Mouse (Mus musculus) limb, embryonic 13.5 days (tissue): Measurements from ENCODE around the gene Nrg3. TPM values are rescaled to one million over a fixed set of nuclear protein-coding genes. Genes with fewer than 3 reads are reported as not detected.

Experiments used
- ATAC-seq: fragments of 200-750 bp; cut with Nextera tagmentation; 2 replicates; pipeline ENCODE4 v1.8.0; 2017; ENCODE audit warnings: low read depth, moderate number of reproducible peaks, moderate TSS enrichment; ENCODE audit not compliant: low FRiP score
- H3K27ac ChIP-seq: fragments of 300-500 bp; sonication (generic); 2 replicates; pipeline ENCODE4 v1.5.1; 2015; ENCODE audit warnings: inconsistent platforms, mild to moderate bottlenecking, moderate library complexity
- H3K27me3 ChIP-seq: fragments of 300-500 bp; sonication (generic); 2 replicates; pipeline ENCODE4 v1.6.1; 2015; ENCODE audit warnings: mild to moderate bottlenecking, inconsistent platforms
- H3K36me3 ChIP-seq: fragments of 300-500 bp; sonication (generic); 2 replicates; pipeline ENCODE4 v1.6.1; 2015; ENCODE audit warnings: inconsistent platforms, mild to moderate bottlenecking, moderate library complexity
- H3K4me1 ChIP-seq: fragments of 300-500 bp; sonication (generic); 2 replicates; pipeline ENCODE4 v1.6.1; 2015; ENCODE audit warnings: inconsistent platforms
- H3K4me2 ChIP-seq: fragments of 300-500 bp; sonication (generic); replicated peaks from 2 replicates; pipeline ENCODE4 v1.6.1; 2015; ENCODE audit warnings: inconsistent platforms, mild to moderate bottlenecking, moderate library complexity
- H3K4me3 ChIP-seq: fragments of 300-500 bp; sonication (generic); 2 replicates; pipeline ENCODE4 v1.5.1; 2015; ENCODE audit warnings: moderate library complexity, mild to moderate bottlenecking, inconsistent platforms
- H3K9ac ChIP-seq: fragments of 300-500 bp; sonication (generic); 2 replicates; pipeline ENCODE4 v1.6.1; 2015; ENCODE audit warnings: mild to moderate bottlenecking, inconsistent platforms
- H3K9me3 ChIP-seq: fragments of 300-500 bp; sonication (generic); 2 replicates; pipeline ENCODE4 v1.6.1; 2016; ENCODE audit warnings: inconsistent platforms
- WGBS: fragments of 180-500 bp; shearing (Covaris S2); methylation state at CpG from one replicate; pipeline ENCODE4 v1.1.7; 2015; 5-methylcytosine and 5-hydroxymethylcytosine counted together
- polyA plus RNA-seq: library from polyadenylated mRNA; unstranded; fragments of >200 nt; fragmentation: Nextera tagmentation; extraction: Ambion mirVana; gene quantifications from 2 replicates; pipeline ENCODE4 v1.2.1, GENCODE M21; 2015

Nrg3 gene
- polyA plus RNA-seq, 1 experiment from 2014 or later: 0.10 TPM

- Histone ChIP-seq H3K36me3 (no peaks in the 10 kb centered on the region), H3K27me3 (no peaks in the 10 kb centered on the region), H3K4me2 (no peak overlapping the region), H3K27ac (no peak overlapping the region), H3K9ac (no peak overlapping the region), H3K4me3 (no peak overlapping the region), H3K9me3 (no peaks in the 10 kb centered on the region), H3K4me1 (no peaks in the 10 kb centered on the region)
- WGBS: 72% methylated on average over 1 of the region's 1 CpGs
- no peak for ATAC-seq
These were observed 433.8 kb downstream of the Nrg3 start for GRCm38 (mm10) chr14:39039046-39039445.

GRCm38 (mm10) chr14:39034482-39034881 is 438.4 kb downstream of the Nrg3 start:
- ATAC-seq: no peak
- Histone ChIP-seq H3K9me3 (no peaks in the 10 kb centered on the region), H3K27ac (no peak overlapping the region), H3K4me1 (no peaks in the 10 kb centered on the region), H3K36me3 (no peaks in the 10 kb centered on the region), H3K27me3 (no peaks in the 10 kb centered on the region), H3K4me2 (no peak overlapping the region), H3K9ac (no peak overlapping the region), H3K4me3 (no peak overlapping the region)
- 89% methylated on average over 3 of the region's 3 CpGs for WGBS

GRCm38 (mm10) chr14:39023065-39023464 is 449.8 kb downstream of the Nrg3 start:
- no peak for ATAC-seq

GRCm38 (mm10) chr14:39014126-39014525 is 458.8 kb downstream of the Nrg3 start:
- no peaks in the 10 kb centered on the region for H3K36me3 ChIP-seq
- no peak overlapping the region for H3K27ac ChIP-seq
- no peak overlapping the region for H3K9ac ChIP-seq
- no peaks in the 10 kb centered on the region for H3K27me3 ChIP-seq
- H3K4me1 ChIP-seq: no peaks in the 10 kb centered on the region
- no peak overlapping the region for H3K4me2 ChIP-seq
- H3K4me3 ChIP-seq: no peak overlapping the region
- H3K9me3 ChIP-seq: no peaks in the 10 kb centered on the region
- ATAC-seq: no peak

More at GRCm38 (mm10) chr14:39023065-39023464, 449.8 kb downstream of the Nrg3 start:
- H3K4me3 ChIP-seq: no peak overlapping the region
- H3K27me3 ChIP-seq: no peaks in the 10 kb centered on the region
- no peak overlapping the region for H3K4me2 ChIP-seq
- H3K36me3 ChIP-seq: no peaks in the 10 kb centered on the region
- no peaks in the 10 kb centered on the region for H3K4me1 ChIP-seq
- WGBS: 91% methylated on average over 2 of the region's 2 CpGs
- H3K9me3 ChIP-seq: no peaks in the 10 kb centered on the region
- H3K27ac ChIP-seq: no peak overlapping the region
- H3K9ac ChIP-seq: no peak overlapping the region

- ATAC-seq: no peak
- H3K36me3 ChIP-seq: no peaks in the 10 kb centered on the region
- H3K4me2 ChIP-seq: no peak overlapping the region
- H3K4me3 ChIP-seq: no peak overlapping the region
- no peaks in the 10 kb centered on the region for H3K27me3 ChIP-seq
- H3K9me3 ChIP-seq: no peaks in the 10 kb centered on the region
- WGBS: 81% methylated on average over 3 of the region's 3 CpGs
- no peaks in the 10 kb centered on the region for H3K4me1 ChIP-seq
- no peak overlapping the region for H3K9ac ChIP-seq
- no peak overlapping the region for H3K27ac ChIP-seq
These were observed 475.0 kb downstream of the Nrg3 start for GRCm38 (mm10) chr14:38997843-38998242.

- H3K4me1 ChIP-seq: no peaks in the 10 kb centered on the region
- no peaks in the 10 kb centered on the region for H3K9me3 ChIP-seq
- no peak overlapping the region for H3K9ac ChIP-seq
- no peak overlapping the region for H3K4me2 ChIP-seq
- no peaks in the 10 kb centered on the region for H3K27me3 ChIP-seq
- 88% methylated on average over 1 of the region's 1 CpGs for WGBS
- no peak overlapping the region for H3K4me3 ChIP-seq
- H3K36me3 ChIP-seq: no peaks in the 10 kb centered on the region
- ATAC-seq: no peak
- no peak overlapping the region for H3K27ac ChIP-seq
These were observed 480.4 kb downstream of the Nrg3 start for GRCm38 (mm10) chr14:38992574-38992866.

- Histone ChIP-seq H3K9ac (no peak overlapping the region), H3K27me3 (no peaks in the 10 kb centered on the region), H3K36me3 (no peaks in the 10 kb centered on the region), H3K4me2 (no peak overlapping the region), H3K9me3 (no peaks in the 10 kb centered on the region), H3K4me3 (no peak overlapping the region), H3K4me1 (no peaks in the 10 kb centered on the region), H3K27ac (no peak overlapping the region)
- ATAC-seq: no peak
- WGBS: 70% methylated on average over 7 of the region's 7 CpGs
These were observed 480.9 kb downstream of the Nrg3 start for GRCm38 (mm10) chr14:38991847-38992573.

- Histone ChIP-seq H3K4me2 (no peak overlapping the region), H3K9me3 (no peaks in the 10 kb centered on the region), H3K36me3 (no peaks in the 10 kb centered on the region), H3K4me1 (no peaks in the 10 kb centered on the region), H3K27ac (no peak overlapping the region), H3K27me3 (no peaks in the 10 kb centered on the region), H3K9ac (no peak overlapping the region), H3K4me3 (no peak overlapping the region)
- WGBS: 73% methylated on average over 7 of the region's 7 CpGs
- no peak for ATAC-seq
These were observed 513.5 kb downstream of the Nrg3 start for GRCm38 (mm10) chr14:38959367-38959766.

GRCm38 (mm10) chr14:38937481-38937880 is 535.4 kb downstream of the Nrg3 start:
- H3K9ac ChIP-seq: no peak overlapping the region
- no peaks in the 10 kb centered on the region for H3K36me3 ChIP-seq
- no peaks in the 10 kb centered on the region for H3K9me3 ChIP-seq
- no peak overlapping the region for H3K4me3 ChIP-seq
- no peak overlapping the region for H3K27ac ChIP-seq
- no peak overlapping the region for H3K4me2 ChIP-seq
- no peaks in the 10 kb centered on the region for H3K27me3 ChIP-seq
- 59% methylated on average over 1 of the region's 1 CpGs for WGBS
- no peak for ATAC-seq
- no peaks in the 10 kb centered on the region for H3K4me1 ChIP-seq

GRCm38 (mm10) chr14:38936483-38937054 is 536.3 kb downstream of the Nrg3 start:
- H3K9me3 ChIP-seq: no peaks in the 10 kb centered on the region
- ATAC-seq: no peak
- no peak overlapping the region for H3K9ac ChIP-seq
- no peaks in the 10 kb centered on the region for H3K27me3 ChIP-seq
- 51% methylated on average over 2 of the region's 2 CpGs for WGBS
- H3K36me3 ChIP-seq: no peaks in the 10 kb centered on the region
- no peak overlapping the region for H3K4me3 ChIP-seq
- H3K4me2 ChIP-seq: no peak overlapping the region
- no peaks in the 10 kb centered on the region for H3K4me1 ChIP-seq
- no peak overlapping the region for H3K27ac ChIP-seq

GRCm38 (mm10) chr14:38923652-38924051 is 549.2 kb downstream of the Nrg3 start:
- no peak overlapping the region for H3K9ac ChIP-seq
- 74% methylated on average over 1 of the region's 1 CpGs for WGBS
- no peak for ATAC-seq
- no peak overlapping the region for H3K4me3 ChIP-seq
- H3K27me3 ChIP-seq: no peaks in the 10 kb centered on the region
- H3K36me3 ChIP-seq: no peaks in the 10 kb centered on the region
- no peak overlapping the region for H3K4me2 ChIP-seq
- no peaks in the 10 kb centered on the region for H3K4me1 ChIP-seq
- H3K9me3 ChIP-seq: no peaks in the 10 kb centered on the region
- no peak overlapping the region for H3K27ac ChIP-seq

- H3K9ac ChIP-seq: no peak overlapping the region
- no peak overlapping the region for H3K4me2 ChIP-seq
- H3K9me3 ChIP-seq: no peaks in the 10 kb centered on the region
- H3K4me3 ChIP-seq: no peak overlapping the region
- 74% methylated on average over 2 of the region's 2 CpGs for WGBS
- no peaks in the 10 kb centered on the region for H3K27me3 ChIP-seq
- H3K36me3 ChIP-seq: no peaks in the 10 kb centered on the region
- no peaks in the 10 kb centered on the region for H3K4me1 ChIP-seq
- ATAC-seq: no peak
- H3K27ac ChIP-seq: no peak overlapping the region
These were observed 552.1 kb downstream of the Nrg3 start for GRCm38 (mm10) chr14:38920800-38921199.

GRCm38 (mm10) chr14:38870591-38870990 is 602.3 kb downstream of the Nrg3 start:
- Histone ChIP-seq H3K27ac (no peak overlapping the region), H3K4me3 (no peak overlapping the region), H3K4me2 (no peak overlapping the region), H3K9ac (no peak overlapping the region), H3K36me3 (no peaks in the 10 kb centered on the region), H3K9me3 (no peaks in the 10 kb centered on the region), H3K27me3 (no peaks in the 10 kb centered on the region), H3K4me1 (no peaks in the 10 kb centered on the region)
- 45% methylated on average over 2 of the region's 2 CpGs for WGBS
- no peak for ATAC-seq
